Mouse (Mus musculus): ENCODE data around the gene Gm43951. TPM values are rescaled to one million over a fixed set of nuclear protein-coding genes. Genes with fewer than 3 reads are reported as not detected.
"Not testable (repeated sequence)": the region's sequence is repeated elsewhere in the genome, so short reads cannot be mapped to it uniquely, and the experiment has no call there.

The Gm43951 gene
- polyA plus RNA-seq, 1 experiment from 2014 or later: 0.10 TPM

DNA sequence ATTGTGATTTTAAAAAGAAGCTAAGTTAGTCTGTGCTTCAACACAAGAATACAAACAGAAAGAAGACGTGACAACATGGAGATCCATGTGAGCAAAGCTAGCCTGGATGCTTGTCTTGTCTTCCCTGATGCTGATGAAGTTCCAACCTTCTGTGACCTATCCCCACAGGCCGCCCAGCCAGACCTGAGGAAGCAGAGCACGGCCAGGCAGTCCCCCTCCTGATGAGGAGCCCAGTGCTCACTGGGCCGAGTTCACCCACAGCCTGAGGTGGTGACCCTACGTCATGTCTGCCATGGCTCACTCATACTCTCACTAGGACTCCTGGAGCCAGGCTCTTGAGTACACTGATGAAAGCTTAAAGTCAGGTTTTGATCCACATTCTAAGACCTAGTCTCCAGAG is 33.1 kb downstream of the Gm43951 start:
- H3K36me3 ChIP-seq (replicated peaks; ENCODE audit: control insufficient read depth, insufficient read depth, low read depth, low read length): no peaks in the 10 kb centered on the region; the same call in 1 of the 2 replicates
- DNase-seq (ENCODE audit: low spot score) (no peak), ATAC-seq (replicated peaks; ENCODE audit: insufficient number of reproducible peaks, low FRiP score, low TSS enrichment, low read depth) (no peak)
- H3K9me3 ChIP-seq (replicated peaks; ENCODE audit: control insufficient read depth, low read length): no peaks in the 10 kb centered on the region
- no peaks in the 10 kb centered on the region for H3K4me1 ChIP-seq (ENCODE audit: control insufficient read depth, insufficient read depth, low read length)
- H3K4me3 ChIP-seq (ENCODE audit: low read depth, low read length): no peak overlapping the region
- no peak overlapping the region for H3K4me2 ChIP-seq (ENCODE audit: low read depth, low read length)
- WGBS: 88% methylated on average over 5 of the region's 5 CpGs
- no peak overlapping the region for H3K27ac ChIP-seq (replicated peaks; ENCODE audit: low read depth, low read length)
- no peak overlapping the region for H3K9ac ChIP-seq (replicated peaks; ENCODE audit: low read length)
- no peaks in the 10 kb centered on the region for H3K27me3 ChIP-seq (ENCODE audit: control insufficient read depth, insufficient read depth, low read length)

DNA sequence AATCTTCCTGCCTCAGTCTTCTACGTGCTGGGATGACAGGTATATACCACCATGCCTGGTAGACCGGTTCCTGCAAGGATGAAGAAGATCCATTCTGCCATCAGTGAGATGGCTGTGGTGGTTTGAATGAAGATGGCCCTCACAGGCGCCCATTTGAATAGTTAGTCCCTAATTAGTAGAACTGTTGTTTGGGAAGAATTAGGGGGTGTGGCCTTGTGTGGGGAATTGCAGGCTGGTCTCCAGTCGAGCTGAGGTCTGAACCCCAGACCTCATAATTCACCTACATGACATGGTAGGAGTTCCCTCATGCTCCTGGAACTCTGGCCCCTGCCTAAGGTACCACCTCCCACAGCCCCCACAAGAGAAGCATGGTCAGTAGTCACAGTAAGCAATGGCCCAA is 34.7 kb downstream of the Gm43951 start:
- ATAC-seq (replicated peaks; ENCODE audit: insufficient number of reproducible peaks, low FRiP score, low TSS enrichment, low read depth); H3K27me3 ChIP-seq (ENCODE audit: control insufficient read depth, insufficient read depth, low read length); DNase-seq (ENCODE audit: low spot score); H3K4me3 ChIP-seq (ENCODE audit: low read depth, low read length); H3K4me1 ChIP-seq (ENCODE audit: control insufficient read depth, insufficient read depth, low read length); H3K4me2 ChIP-seq (ENCODE audit: low read depth, low read length); H3K36me3 ChIP-seq (replicated peaks; ENCODE audit: control insufficient read depth, insufficient read depth, low read depth, low read length); H3K27ac ChIP-seq (replicated peaks; ENCODE audit: low read depth, low read length); H3K9me3 ChIP-seq (replicated peaks; ENCODE audit: control insufficient read depth, low read length); H3K9ac ChIP-seq (replicated peaks; ENCODE audit: low read length): not testable (repeated sequence)
- 78% methylated on average over 4 of the region's 4 CpGs for WGBS

DNA sequence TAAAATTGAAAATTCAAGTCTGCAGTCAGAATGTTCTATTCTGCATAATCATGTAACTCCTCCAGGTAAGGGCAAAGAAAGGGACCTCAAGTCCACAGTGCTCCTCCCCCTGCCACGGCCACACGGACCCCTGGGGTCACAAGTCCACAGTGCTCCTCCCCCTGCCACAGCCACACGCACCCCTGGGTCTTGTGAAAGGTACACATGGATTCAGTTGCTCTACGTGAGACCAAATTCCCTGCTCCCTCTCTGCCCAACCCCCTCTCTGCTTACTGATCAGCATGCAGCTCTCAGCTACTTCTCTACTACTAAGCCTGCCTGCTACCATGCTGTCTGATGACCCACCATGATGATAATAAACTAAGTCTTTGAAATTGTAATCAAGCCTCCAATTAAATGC is 36.8 kb downstream of the Gm43951 start:
- Histone ChIP-seq H3K9me3 (replicated peaks; ENCODE audit: control insufficient read depth, low read length) (no peaks in the 10 kb centered on the region), H3K27me3 (ENCODE audit: control insufficient read depth, insufficient read depth, low read length) (no peaks in the 10 kb centered on the region), H3K4me3 (ENCODE audit: low read depth, low read length) (no peak overlapping the region), H3K4me2 (ENCODE audit: low read depth, low read length) (no peak overlapping the region), H3K4me1 (ENCODE audit: control insufficient read depth, insufficient read depth, low read length) (no peaks in the 10 kb centered on the region), H3K36me3 (replicated peaks; ENCODE audit: control insufficient read depth, insufficient read depth, low read depth, low read length) (peaks cover 2% of the 10 kb centered on the region), H3K27ac (replicated peaks; ENCODE audit: low read depth, low read length) (no peak overlapping the region), H3K9ac (replicated peaks; ENCODE audit: low read length) (no peak overlapping the region)
- DNase-seq (ENCODE audit: low spot score): no peak
- WGBS: 81% methylated on average over 4 of the region's 4 CpGs
- no peak for ATAC-seq (replicated peaks; ENCODE audit: insufficient number of reproducible peaks, low FRiP score, low TSS enrichment, low read depth)

DNA sequence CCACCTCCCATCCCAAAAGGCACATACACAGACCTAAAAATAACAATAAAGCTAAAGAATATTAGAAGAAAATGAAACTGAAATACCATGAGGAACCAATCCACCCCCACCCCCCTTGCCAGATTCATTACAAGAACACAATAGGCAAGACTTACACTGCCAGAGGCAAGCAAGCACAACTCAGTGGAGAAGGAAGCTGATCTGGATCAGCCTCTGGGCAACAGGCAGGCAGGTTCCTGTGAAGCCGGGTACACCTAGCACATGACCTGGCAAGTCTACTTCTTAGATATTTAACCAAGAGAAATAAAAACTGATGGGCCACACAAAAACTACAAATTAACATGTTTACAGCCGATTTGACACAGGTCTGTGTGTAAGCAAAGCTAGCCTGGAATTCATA is 43.4 kb downstream of the Gm43951 start:
- no peak for ATAC-seq (replicated peaks; ENCODE audit: insufficient number of reproducible peaks, low FRiP score, low TSS enrichment, low read depth)

DNA sequence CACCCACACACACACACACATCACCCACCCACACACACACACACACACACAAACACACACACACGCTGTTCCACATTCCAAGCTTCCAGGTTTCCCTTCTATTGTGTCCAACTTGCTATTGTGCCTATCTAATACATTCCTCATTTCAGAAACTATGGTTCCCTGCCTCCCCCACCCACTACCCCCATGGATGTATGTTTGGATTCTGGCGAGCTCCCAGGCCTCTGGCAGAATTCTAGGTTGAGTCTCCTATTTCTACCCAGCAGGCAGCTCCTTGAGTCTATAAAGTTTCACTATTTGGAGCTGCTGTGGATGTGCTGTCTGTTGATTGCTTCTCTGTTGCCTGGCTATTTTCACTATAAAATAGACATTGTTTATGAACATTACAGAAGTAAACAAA is 50.0 kb downstream of the Gm43951 start:
- Histone ChIP-seq H3K4me1 (ENCODE audit: control insufficient read depth, insufficient read depth, low read length) (no peaks in the 10 kb centered on the region), H3K9ac (replicated peaks; ENCODE audit: low read length) (no peak overlapping the region), H3K36me3 (replicated peaks; ENCODE audit: control insufficient read depth, insufficient read depth, low read depth, low read length) (peaks cover 3% of the 10 kb centered on the region; the same call in 1 of the 2 replicates), H3K27me3 (ENCODE audit: control insufficient read depth, insufficient read depth, low read length) (no peaks in the 10 kb centered on the region), H3K4me3 (ENCODE audit: low read depth, low read length) (no peak overlapping the region), H3K9me3 (replicated peaks; ENCODE audit: control insufficient read depth, low read length) (no peaks in the 10 kb centered on the region), H3K27ac (replicated peaks; ENCODE audit: low read depth, low read length) (no peak overlapping the region), H3K4me2 (ENCODE audit: low read depth, low read length) (no peak overlapping the region)
- ATAC-seq (replicated peaks; ENCODE audit: insufficient number of reproducible peaks, low FRiP score, low TSS enrichment, low read depth): no peak
- 69% methylated on average over 2 of the region's 2 CpGs for WGBS
- DNase-seq (ENCODE audit: low spot score): no peak

More for the DNA sequence above, 43.4 kb downstream of the Gm43951 start:
- no peak overlapping the region for H3K4me2 ChIP-seq (ENCODE audit: low read depth, low read length)
- no peak for DNase-seq (ENCODE audit: low spot score)
- no peak overlapping the region for H3K4me3 ChIP-seq (ENCODE audit: low read depth, low read length)
- H3K27me3 ChIP-seq (ENCODE audit: control insufficient read depth, insufficient read depth, low read length): no peaks in the 10 kb centered on the region
- WGBS: 88% methylated on average over 2 of the region's 2 CpGs
- H3K9me3 ChIP-seq (replicated peaks; ENCODE audit: control insufficient read depth, low read length): no peaks in the 10 kb centered on the region
- H3K36me3 ChIP-seq (replicated peaks; ENCODE audit: control insufficient read depth, insufficient read depth, low read depth, low read length): peaks cover 5% of the 10 kb centered on the region
- no peaks in the 10 kb centered on the region for H3K4me1 ChIP-seq (ENCODE audit: control insufficient read depth, insufficient read depth, low read length)
- H3K9ac ChIP-seq (replicated peaks; ENCODE audit: low read length): no peak overlapping the region
- H3K27ac ChIP-seq (replicated peaks; ENCODE audit: low read depth, low read length): no peak overlapping the region

DNA sequence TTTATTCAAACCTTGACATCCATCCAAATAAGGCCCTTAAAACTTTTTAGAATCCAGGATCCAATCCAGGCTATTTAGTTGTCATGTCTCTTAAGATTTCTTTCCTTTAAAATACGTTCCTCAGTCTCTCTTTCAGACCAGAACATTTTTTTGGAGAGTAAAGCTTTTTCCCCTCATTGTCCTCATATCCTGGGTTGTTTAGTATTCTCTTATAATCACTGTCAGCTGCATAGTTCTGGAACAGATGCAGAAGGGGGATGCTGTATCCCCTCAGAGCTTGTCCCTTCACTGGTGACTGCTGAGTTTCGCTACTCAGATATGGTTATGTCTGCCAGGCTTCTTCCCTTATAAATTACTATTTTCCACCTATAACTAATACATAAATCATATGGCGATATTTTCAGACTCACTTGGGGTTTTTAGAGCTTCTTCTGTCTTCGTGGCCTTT is 50.6 kb downstream of the Gm43951 start:
- 80% methylated on average over 4 of the region's 4 CpGs for WGBS

DNA sequence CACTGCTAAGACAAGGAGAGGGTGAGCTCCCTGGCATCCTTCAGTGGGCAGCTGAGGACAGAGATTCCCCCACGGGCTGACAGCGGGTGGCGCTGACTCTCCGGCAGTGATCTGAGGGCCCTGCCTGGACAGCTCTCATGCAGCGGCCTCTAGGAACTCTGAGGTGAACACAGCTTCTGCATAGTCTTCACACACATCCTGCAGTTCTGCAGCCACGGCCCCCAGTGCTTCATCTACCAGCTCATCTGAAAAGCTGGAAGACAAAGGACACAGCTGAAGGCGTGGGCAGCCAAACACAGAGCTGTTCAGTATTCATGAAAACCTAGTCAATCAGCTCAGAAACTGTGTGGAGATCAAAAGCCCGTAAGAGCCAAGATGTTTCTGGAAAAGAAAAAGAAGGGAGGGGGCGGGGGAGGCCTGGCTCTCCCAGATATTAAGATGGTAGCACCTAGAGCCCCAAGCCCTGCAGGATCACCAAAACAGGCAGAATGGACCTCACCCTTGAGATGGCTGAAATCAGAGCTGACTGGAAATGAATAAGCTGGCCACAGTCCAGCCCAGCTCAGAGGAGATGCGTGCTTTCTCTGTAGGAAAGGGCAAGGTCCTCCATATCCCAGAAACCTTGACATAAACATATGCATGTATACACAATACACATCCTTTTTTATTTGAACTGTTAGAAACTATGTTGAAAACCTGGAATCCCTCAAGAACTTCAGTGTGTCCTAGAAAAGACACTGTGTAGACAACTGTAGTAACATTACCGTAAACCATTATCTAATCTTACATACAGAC is 51.3 kb downstream of the Gm43951 start:
- H3K27ac ChIP-seq (replicated peaks; ENCODE audit: low read depth, low read length): no peak overlapping the region
- H3K27me3 ChIP-seq (ENCODE audit: control insufficient read depth, insufficient read depth, low read length): no peaks in the 10 kb centered on the region
- 77% methylated on average over 11 of the region's 11 CpGs for WGBS
- no peaks in the 10 kb centered on the region for H3K4me1 ChIP-seq (ENCODE audit: control insufficient read depth, insufficient read depth, low read length)
- ATAC-seq (replicated peaks; ENCODE audit: insufficient number of reproducible peaks, low FRiP score, low TSS enrichment, low read depth) (no peak), DNase-seq (ENCODE audit: low spot score) (no peak)
- no peak overlapping the region for H3K4me3 ChIP-seq (ENCODE audit: low read depth, low read length)
- H3K36me3 ChIP-seq (replicated peaks; ENCODE audit: control insufficient read depth, insufficient read depth, low read depth, low read length): peaks cover 3% of the 10 kb centered on the region; the same call in 1 of the 2 replicates
- H3K9me3 ChIP-seq (replicated peaks; ENCODE audit: control insufficient read depth, low read length): no peaks in the 10 kb centered on the region
- H3K9ac ChIP-seq (replicated peaks; ENCODE audit: low read length): no peak overlapping the region
- no peak overlapping the region for H3K4me2 ChIP-seq (ENCODE audit: low read depth, low read length)

More for the DNA sequence above, 50.6 kb downstream of the Gm43951 start:
- H3K27ac ChIP-seq (replicated peaks; ENCODE audit: low read depth, low read length): no peak overlapping the region
- H3K9ac ChIP-seq (replicated peaks; ENCODE audit: low read length): no peak overlapping the region
- H3K4me2 ChIP-seq (ENCODE audit: low read depth, low read length): no peak overlapping the region
- ATAC-seq (replicated peaks; ENCODE audit: insufficient number of reproducible peaks, low FRiP score, low TSS enrichment, low read depth) (no peak), DNase-seq (ENCODE audit: low spot score) (no peak)
- peaks cover 3% of the 10 kb centered on the region; the same call in 1 of the 2 replicates for H3K36me3 ChIP-seq (replicated peaks; ENCODE audit: control insufficient read depth, insufficient read depth, low read depth, low read length)
- no peak overlapping the region for H3K4me3 ChIP-seq (ENCODE audit: low read depth, low read length)
- no peaks in the 10 kb centered on the region for H3K27me3 ChIP-seq (ENCODE audit: control insufficient read depth, insufficient read depth, low read length)
- no peaks in the 10 kb centered on the region for H3K4me1 ChIP-seq (ENCODE audit: control insufficient read depth, insufficient read depth, low read length)
- H3K9me3 ChIP-seq (replicated peaks; ENCODE audit: control insufficient read depth, low read length): no peaks in the 10 kb centered on the region
